Mouse (Mus musculus) midbrain, postnatal 0 days (tissue): ENCODE results near the gene Lrrfip1. TPM values are rescaled to one million over a fixed set of nuclear protein-coding genes. Genes with fewer than 3 reads are reported as not detected.

Experiments used
- ATAC-seq: fragments of 200-750 bp; cut with Nextera tagmentation; 2 replicates; pipeline ENCODE4 v1.8.0; 2017; ENCODE audit warnings: moderate number of reproducible peaks, mild to moderate bottlenecking, moderate TSS enrichment, moderate library complexity; ENCODE audit not compliant: low FRiP score
- DNase-seq: peaks from one replicate; pipeline ENCODE4 v3.0.0-alpha.2; 2015; ENCODE audit warnings: low spot score
- H3K27ac ChIP-seq: fragments of 300-500 bp; sonication (generic); 2 replicates; pipeline ENCODE4 v1.5.1; 2014; ENCODE audit warnings: low read depth, mild to moderate bottlenecking, low read length, mixed read lengths
- H3K27me3 ChIP-seq: fragments of 300-500 bp; sonication (generic); 2 replicates; pipeline ENCODE4 v1.6.1; 2014; ENCODE audit warnings: low read length, control low read depth, mixed read lengths; ENCODE audit not compliant: insufficient read depth
- H3K36me3 ChIP-seq: fragments of 300-500 bp; sonication (generic); 2 replicates; pipeline ENCODE4 v1.6.1; 2014; ENCODE audit warnings: low read length, control low read depth, mixed read lengths; ENCODE audit not compliant: insufficient read depth
- H3K4me1 ChIP-seq: fragments of 300-500 bp; sonication (generic); 2 replicates; pipeline ENCODE4 v1.6.1; 2014; ENCODE audit warnings: mild to moderate bottlenecking, control low read depth, antibody characterized with exemption, low read length, mixed read lengths; ENCODE audit not compliant: insufficient read depth
- H3K4me2 ChIP-seq: fragments of 300-500 bp; sonication (generic); 2 replicates; pipeline ENCODE4 v1.6.1; 2014; ENCODE audit warnings: low read depth, mild to moderate bottlenecking, low read length, mixed read lengths; ENCODE audit not compliant: poor library complexity, severe bottlenecking
- H3K4me3 ChIP-seq: fragments of 300-500 bp; sonication (generic); 2 replicates; pipeline ENCODE4 v1.5.1; 2014; ENCODE audit warnings: low read depth, mild to moderate bottlenecking, low read length, moderate library complexity
- H3K9ac ChIP-seq: fragments of 300-500 bp; sonication (generic); replicated peaks from 2 replicates; pipeline ENCODE4 v1.6.1; 2014; ENCODE audit warnings: mild to moderate bottlenecking, low read length, moderate library complexity, mixed read lengths; ENCODE audit not compliant: poor library complexity, severe bottlenecking
- H3K9me3 ChIP-seq: fragments of 300-500 bp; sonication (generic); 2 replicates; pipeline ENCODE4 v1.6.1; 2016; ENCODE audit warnings: low read length, control low read depth
- CTCF ChIP-seq: IDR thresholded peaks from 2 replicates; pipeline ENCODE4 v1.5.1; 2016; ENCODE audit warnings: antibody characterized with exemption, mild to moderate bottlenecking
- WGBS: fragments of 180-500 bp; shearing (Covaris S2); extraction: QIAGEN DNeasy Blood & Tissue Kit; methylation state at CpG from one replicate; pipeline ENCODE4 v1.1.7; 2014; 5-methylcytosine and 5-hydroxymethylcytosine counted together
- polyA plus RNA-seq: library from polyadenylated mRNA; unstranded; fragments of >200 nt; fragmentation: Nextera tagmentation; extraction: Ambion mirVana; gene quantifications from 2 replicates; pipeline ENCODE4 v1.2.1, GENCODE M21; 2015
- total RNA-seq: library from RNA; depleted of rRNA; stranded (reverse); fragments of >200 nt; gene quantifications from 2 replicates; pipeline ENCODE4 v1.2.3, GENCODE M21; 2014

Gene Lrrfip1
- total and polyA plus RNA-seq, 2 experiments from 2014 or later: 26.7 to 48.9 TPM

DNA sequence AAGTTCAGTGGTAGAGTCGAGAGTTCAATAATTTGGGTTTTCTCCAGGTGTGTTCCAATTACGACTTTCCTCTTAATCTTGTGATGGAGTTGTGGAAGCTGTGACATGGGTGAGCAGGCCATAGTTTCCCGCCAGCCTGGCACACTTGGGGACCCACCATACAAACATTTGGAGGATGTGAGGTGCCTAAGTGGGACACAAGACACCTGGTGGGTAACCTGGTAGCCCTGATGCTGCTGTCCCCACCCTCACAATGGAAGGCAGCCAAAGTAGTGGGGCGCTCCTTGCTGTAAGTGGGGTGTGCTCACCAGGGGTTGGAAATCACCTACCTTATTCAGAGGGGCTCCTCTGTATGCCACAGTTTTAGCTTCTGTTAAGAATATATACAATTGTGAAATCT, 114.1 kb downstream of the Lrrfip1 start:
- H3K36me3 ChIP-seq: peaks cover 30% of the 10 kb centered on the region
- no peak overlapping the region for H3K27ac ChIP-seq
- H3K9me3 ChIP-seq: no peaks in the 10 kb centered on the region
- H3K4me2 ChIP-seq: no peak overlapping the region
- DNase-seq: no peak
- no peak overlapping the region for H3K4me3 ChIP-seq
- H3K27me3 ChIP-seq: no peaks in the 10 kb centered on the region
- no peak overlapping the region for H3K9ac ChIP-seq
- WGBS: 98% methylated on average over 4 of the region's 4 CpGs
- no peaks in the 10 kb centered on the region for H3K4me1 ChIP-seq
- no peak for TF ChIP-seq CTCF
- no peak for ATAC-seq

DNA sequence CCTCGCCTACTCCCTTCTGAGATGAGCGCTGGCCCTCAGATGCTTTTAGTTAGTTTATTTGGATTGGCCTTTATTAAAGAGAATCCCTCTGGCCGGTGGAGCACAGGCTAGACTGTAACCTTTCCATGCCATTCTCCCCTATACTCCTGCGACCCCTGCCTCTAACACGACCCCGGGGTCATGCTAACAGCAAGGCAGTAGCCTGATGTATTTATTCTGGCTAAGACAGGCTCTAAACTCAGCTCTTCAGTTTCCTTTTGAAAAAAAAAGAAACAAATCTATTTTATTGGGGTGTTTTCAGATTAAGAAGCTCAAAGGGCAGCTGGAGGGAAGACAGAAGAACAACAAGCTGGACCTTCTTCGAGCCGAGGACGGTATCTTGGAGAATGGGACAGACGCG, 123.6 kb downstream of the Lrrfip1 start:
- Histone ChIP-seq H3K9ac (no peak overlapping the region), H3K27me3 (no peaks in the 10 kb centered on the region), H3K27ac (no peak overlapping the region), H3K9me3 (no peaks in the 10 kb centered on the region), H3K36me3 (peaks cover 30% of the 10 kb centered on the region), H3K4me1 (no peaks in the 10 kb centered on the region), H3K4me2 (no peak overlapping the region), H3K4me3 (no peak overlapping the region)
- no peak for ATAC-seq
- no peak for DNase-seq
- TF ChIP-seq CTCF: no peak
- 82% methylated on average over 11 of the region's 11 CpGs for WGBS

DNA sequence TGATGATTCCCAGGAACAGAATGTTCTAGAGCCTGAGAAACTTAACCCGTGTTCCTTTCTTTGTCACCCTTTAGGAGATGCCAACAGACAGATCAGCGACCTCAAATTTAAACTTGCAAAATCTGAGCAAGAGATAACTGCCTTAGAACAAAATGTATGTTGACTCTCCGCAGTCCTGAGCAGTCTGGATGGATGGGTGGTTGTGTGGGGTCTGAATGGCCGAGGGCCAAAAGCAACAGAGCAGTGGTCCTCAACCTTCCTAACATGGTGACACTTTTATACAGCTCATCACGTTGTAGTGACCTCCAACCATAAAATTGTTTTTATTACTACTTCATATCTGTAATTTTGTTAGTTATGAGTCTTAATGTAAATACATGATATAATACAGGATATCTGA, 124.5 kb downstream of the Lrrfip1 start:
- H3K4me1 ChIP-seq: no peaks in the 10 kb centered on the region
- DNase-seq (no peak), ATAC-seq (no peak)
- H3K36me3 ChIP-seq: peaks cover 32% of the 10 kb centered on the region
- 96% methylated on average over 5 of the region's 5 CpGs for WGBS
- no peak overlapping the region for H3K4me3 ChIP-seq
- no peak overlapping the region for H3K4me2 ChIP-seq
- no peaks in the 10 kb centered on the region for H3K27me3 ChIP-seq
- TF ChIP-seq CTCF: no peak
- H3K27ac ChIP-seq: no peak overlapping the region
- H3K9ac ChIP-seq: no peak overlapping the region
- H3K9me3 ChIP-seq: no peaks in the 10 kb centered on the region

DNA sequence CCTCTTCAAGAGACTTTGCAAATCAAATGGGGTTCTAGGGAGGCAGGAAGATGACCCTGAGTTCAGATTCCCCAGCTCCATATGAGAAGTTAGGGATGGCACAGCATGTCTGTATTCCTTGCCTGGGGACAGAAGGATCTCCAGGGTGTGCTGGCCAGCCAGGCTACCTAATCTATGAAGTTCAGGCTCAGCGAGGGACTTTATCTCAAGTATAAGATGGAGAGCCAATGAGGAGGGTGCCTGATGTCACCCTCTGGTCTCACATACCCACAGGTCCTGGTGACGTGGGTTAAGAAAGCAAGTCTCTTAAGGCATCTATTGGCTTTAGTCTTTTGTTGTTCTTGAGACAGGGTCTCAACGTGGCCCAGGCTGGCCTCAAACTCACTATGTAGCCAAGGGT, 124.9 kb downstream of the Lrrfip1 start:
- WGBS: 87% methylated on average over 3 of the region's 3 CpGs
- no peak overlapping the region for H3K9ac ChIP-seq
- DNase-seq: no peak
- no peak overlapping the region for H3K4me3 ChIP-seq
- no peak overlapping the region for H3K4me2 ChIP-seq
- H3K4me1 ChIP-seq: no peaks in the 10 kb centered on the region
- peaks cover 36% of the 10 kb centered on the region for H3K36me3 ChIP-seq
- H3K27ac ChIP-seq: no peak overlapping the region
- no peaks in the 10 kb centered on the region for H3K27me3 ChIP-seq
- H3K9me3 ChIP-seq: no peaks in the 10 kb centered on the region
- no peak for ATAC-seq
- TF ChIP-seq CTCF: no peak

DNA sequence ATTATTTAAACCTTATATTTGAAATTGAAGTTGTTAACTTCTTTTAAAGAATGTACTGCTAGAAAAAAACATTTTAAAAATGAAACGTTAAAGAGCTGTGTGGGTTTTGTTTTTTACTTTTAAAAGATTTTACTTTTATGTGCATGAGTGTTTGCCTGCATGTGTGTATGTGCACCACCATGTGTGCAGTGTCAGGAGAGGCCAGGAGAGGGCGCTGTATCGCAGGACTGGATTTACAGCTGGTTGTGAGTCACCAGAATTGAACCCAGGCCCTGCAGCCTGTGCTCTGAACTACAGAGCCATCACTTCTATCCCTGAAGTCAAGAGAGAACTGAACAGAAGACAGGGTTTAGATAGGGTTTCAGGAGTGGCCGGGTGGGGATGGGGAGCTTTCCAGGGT, 130.3 kb downstream of the Lrrfip1 start:
- Histone ChIP-seq H3K27me3 (no peaks in the 10 kb centered on the region), H3K4me1 (no peaks in the 10 kb centered on the region), H3K36me3 (peaks cover 26% of the 10 kb centered on the region), H3K4me2 (no peak overlapping the region), H3K9ac (no peak overlapping the region), H3K4me3 (no peak overlapping the region), H3K27ac (no peak overlapping the region), H3K9me3 (no peaks in the 10 kb centered on the region)
- 92% methylated on average over 4 of the region's 4 CpGs for WGBS
- ATAC-seq (no peak), DNase-seq (no peak)
- TF ChIP-seq CTCF: peak; percentile 37

DNA sequence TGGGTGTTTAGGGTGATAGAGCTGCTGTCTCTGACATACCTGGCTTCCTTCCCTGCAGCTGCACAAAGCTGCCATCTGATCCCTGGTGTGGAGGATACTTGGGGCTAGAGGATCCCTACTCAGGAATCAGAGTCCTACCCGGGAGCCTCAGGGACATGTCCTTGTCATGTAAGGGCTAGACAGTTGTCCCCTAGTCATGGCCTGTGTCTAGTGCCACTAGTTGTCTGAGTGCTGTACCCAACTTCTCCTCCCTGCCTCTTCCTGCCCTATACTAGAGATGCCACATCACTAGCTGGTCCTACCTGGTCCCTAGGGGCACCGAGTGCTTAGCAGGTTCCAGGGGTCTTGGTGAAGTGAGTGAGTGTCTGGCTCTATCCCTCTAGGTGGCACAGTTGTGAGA, 138.5 kb downstream of the Lrrfip1 start:
- no peak overlapping the region for H3K4me3 ChIP-seq
- ATAC-seq (no peak), DNase-seq (no peak)
- no peak overlapping the region for H3K9ac ChIP-seq
- H3K36me3 ChIP-seq: no peaks in the 10 kb centered on the region
- H3K27ac ChIP-seq: no peak overlapping the region
- no peaks in the 10 kb centered on the region for H3K9me3 ChIP-seq
- no peak for TF ChIP-seq CTCF
- 80% methylated on average over 2 of the region's 2 CpGs for WGBS
- H3K27me3 ChIP-seq: no peaks in the 10 kb centered on the region
- H3K4me2 ChIP-seq: no peak overlapping the region
- H3K4me1 ChIP-seq: no peaks in the 10 kb centered on the region
